Mouse (Mus musculus): Measurements from ENCODE around the gene Hspb8. TPM values are rescaled to one million over a fixed set of nuclear protein-coding genes. Genes with fewer than 3 reads are reported as not detected.
A peak's percentile ranks its signal among the peaks of the same experiment; 100 is the strongest.

The Hspb8 gene
- polyA plus RNA-seq, 1 experiment from 2014 or later = 6.1 TPM

DNA sequence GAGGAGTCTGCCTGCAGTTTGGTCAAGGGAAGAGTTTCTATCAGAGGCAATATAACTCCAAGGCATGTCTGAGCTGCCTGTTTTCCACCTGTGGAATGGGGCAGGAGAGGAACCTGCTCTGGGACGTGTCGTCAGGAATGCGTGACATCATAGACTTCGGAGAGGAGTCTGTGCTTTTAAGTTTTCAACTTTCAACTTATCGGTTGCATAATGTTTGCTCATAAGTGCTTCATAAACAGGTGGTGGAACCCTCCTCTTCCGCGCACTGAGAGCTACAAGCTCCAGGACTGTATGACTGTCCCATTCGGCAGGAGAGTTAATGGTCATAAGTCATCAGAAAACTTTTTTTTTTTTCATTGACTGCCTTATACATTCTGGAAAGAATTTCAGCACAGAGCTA is 1.1 kb upstream of the Hspb8 start:
- no peak overlapping the region for H3K4me2 ChIP-seq
- no peak overlapping the region for H3K27ac ChIP-seq
- no peak overlapping the region for H3K4me3 ChIP-seq
- ATAC-seq (ENCODE audit: low FRiP score) = no peak
- no peak overlapping the region for H3K9ac ChIP-seq
- peaks cover 23% of the 10 kb centered on the region for H3K4me1 ChIP-seq (replicated peaks)
- 89% methylated on average over 8 of the region's 8 CpGs for WGBS
- no peaks in the 10 kb centered on the region for H3K36me3 ChIP-seq
- H3K9me3 ChIP-seq = no peaks in the 10 kb centered on the region
- H3K27me3 ChIP-seq = peaks cover 15% of the 10 kb centered on the region

DNA sequence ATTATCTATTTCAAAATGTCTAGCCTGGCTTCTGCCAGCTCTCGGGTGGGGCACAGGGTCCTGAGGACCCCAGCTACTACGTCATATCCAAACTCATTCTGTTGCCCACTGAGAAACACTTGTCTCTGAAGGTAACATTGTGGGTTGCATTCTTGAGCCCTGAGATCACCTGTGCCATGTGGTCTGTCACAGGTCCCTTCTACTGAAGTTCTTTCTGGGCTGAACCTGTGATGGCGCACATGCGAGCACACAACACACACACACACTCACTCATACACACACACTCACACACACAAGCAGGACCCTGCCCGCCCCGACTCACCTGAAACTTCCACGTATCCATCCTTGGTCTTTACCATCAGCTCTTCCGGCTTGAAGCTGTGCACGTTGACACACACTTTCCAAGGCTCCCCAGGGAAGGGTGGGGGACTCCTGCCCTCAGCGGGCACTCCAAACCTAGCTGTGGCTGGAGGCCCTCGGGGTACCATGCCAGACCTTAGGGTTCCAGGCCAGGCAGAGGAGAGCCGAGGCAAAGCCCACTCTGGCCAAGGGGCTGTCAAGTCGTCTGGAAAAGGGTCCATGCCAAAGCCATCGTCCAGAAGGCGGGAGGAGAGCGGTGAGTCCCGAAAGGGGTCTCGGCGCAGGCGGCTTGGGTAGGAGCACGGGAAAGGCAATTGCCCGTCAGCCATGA is 728 bp downstream of the Hspb8 start:
- H3K27me3 ChIP-seq = peaks cover 15% of the 10 kb centered on the region
- H3K27ac ChIP-seq = peak overlapping the region; percentile 14; the same call in 1 of the 2 replicates
- H3K9me3 ChIP-seq = no peaks in the 10 kb centered on the region
- no peak overlapping the region for H3K4me3 ChIP-seq
- ATAC-seq (ENCODE audit: low FRiP score) = no peak
- 53% methylated on average over 22 of the region's 22 CpGs for WGBS
- H3K4me2 ChIP-seq = peak overlapping the region; percentile 50
- H3K4me1 ChIP-seq (replicated peaks) = peaks cover 28% of the 10 kb centered on the region
- no peaks in the 10 kb centered on the region for H3K36me3 ChIP-seq
- peak overlapping the region; percentile 60; the same call in 1 of the 2 replicates for H3K9ac ChIP-seq

DNA sequence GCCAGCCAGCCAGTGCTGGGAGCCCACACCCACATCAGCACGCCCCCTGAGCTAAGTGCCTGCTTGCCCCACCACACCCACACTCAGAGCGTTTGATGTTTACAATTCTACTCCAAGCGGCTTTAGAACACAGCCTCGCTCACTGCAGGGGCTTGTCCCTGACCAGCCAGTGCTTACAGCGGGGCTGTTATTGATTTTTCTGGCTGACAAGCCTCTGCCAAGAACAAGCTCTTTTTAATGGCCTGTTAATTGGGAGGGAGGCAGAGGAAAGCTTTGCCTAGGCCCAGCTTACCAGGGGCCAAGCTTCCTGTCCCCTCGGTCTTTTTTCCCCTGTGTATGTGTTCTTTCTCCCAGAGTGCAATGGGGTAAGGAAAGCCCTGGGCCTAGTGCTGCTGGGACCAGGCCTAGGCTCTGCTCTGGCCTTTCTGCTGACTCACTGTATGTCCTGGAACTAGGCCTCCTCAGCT is 1.9 kb downstream of the Hspb8 start:
- H3K9me3 ChIP-seq = no peaks in the 10 kb centered on the region
- no peaks in the 10 kb centered on the region for H3K36me3 ChIP-seq
- no peak overlapping the region; the same call in 1 of the 2 replicates for H3K4me3 ChIP-seq
- ATAC-seq (ENCODE audit: low FRiP score) = peak; percentile 33; the same call in 1 of the 2 replicates
- peaks cover 15% of the 10 kb centered on the region for H3K27me3 ChIP-seq
- peak overlapping the region; percentile 26 for H3K4me2 ChIP-seq
- no peak overlapping the region for H3K9ac ChIP-seq
- WGBS = 6% methylated on average over 6 of the region's 6 CpGs
- peaks cover 35% of the 10 kb centered on the region for H3K4me1 ChIP-seq (replicated peaks)
- peak overlapping the region; percentile 74 for H3K27ac ChIP-seq

DNA sequence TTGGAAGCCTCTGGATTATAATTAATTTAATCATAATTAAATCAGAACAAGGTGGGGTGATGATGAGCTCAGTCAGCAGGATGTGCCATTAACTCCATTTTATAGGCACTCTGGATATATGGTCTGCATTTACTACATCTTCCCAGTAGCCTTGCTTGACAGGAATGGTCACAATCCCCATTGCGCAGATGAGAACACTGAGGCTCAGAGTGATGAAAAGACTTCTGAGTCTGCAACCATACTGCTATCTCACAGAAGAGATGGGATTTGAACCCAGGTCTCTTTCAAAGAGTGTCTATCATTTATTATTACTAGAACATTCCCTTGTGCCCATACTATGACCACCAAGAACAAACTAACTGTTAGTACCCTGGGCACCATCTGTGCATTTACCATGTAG is 2.5 kb downstream of the Hspb8 start:
- Histone ChIP-seq H3K9me3 (no peaks in the 10 kb centered on the region), H3K27ac (peak overlapping the region; percentile 74; the same call in 1 of the 2 replicates), H3K4me3 (no peak overlapping the region), H3K36me3 (no peaks in the 10 kb centered on the region), H3K4me2 (no peak overlapping the region; the same call in 1 of the 2 replicates), H3K27me3 (peaks cover 13% of the 10 kb centered on the region), H3K4me1 (replicated peaks) (peaks cover 37% of the 10 kb centered on the region), H3K9ac (no peak overlapping the region)
- WGBS = 100% methylated on average over 1 of the region's 1 CpGs
- ATAC-seq (ENCODE audit: low FRiP score) = no peak

DNA sequence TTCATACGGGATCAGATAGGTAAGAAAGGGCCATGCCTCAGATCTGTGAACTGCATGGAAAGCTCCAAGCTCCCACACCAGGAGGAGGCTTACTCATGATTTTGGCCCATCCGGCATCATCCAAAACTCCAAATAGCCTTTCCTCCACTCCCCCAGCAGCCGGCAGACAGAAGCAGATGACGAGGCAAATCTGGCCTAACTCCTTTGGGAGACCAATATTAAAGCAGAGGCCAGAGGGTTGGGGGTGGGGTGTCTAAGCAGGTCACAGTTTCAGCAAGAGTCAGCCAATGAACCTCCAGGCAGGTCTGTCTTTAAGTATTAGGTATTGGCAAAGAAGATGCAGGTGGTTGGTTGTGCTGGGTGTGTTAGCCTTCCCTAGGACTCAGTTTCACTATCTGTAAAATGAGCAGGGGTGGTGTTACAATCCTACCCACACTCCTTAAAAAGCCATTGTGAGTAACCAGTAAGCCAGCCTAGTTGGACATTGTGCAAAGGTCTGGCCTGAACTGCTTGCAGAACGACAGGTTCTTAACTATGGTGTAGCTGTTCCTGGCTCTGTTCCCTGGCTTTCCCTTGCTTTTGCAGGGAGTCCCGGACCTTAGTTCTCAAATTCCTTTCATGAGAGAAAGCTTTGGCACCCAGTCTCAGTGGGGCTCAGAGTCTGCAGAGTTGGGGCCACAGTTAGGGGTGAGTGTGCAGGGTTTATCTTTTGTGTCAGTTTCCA is 3.2 kb downstream of the Hspb8 start:
- H3K27me3 ChIP-seq = peaks cover 12% of the 10 kb centered on the region
- H3K4me3 ChIP-seq = no peak overlapping the region
- H3K9me3 ChIP-seq = no peaks in the 10 kb centered on the region
- H3K9ac ChIP-seq = no peak overlapping the region
- WGBS = 68% methylated on average over 6 of the region's 6 CpGs
- no peak for ATAC-seq (ENCODE audit: low FRiP score)
- peaks cover 37% of the 10 kb centered on the region for H3K4me1 ChIP-seq (replicated peaks)
- no peak overlapping the region for H3K4me2 ChIP-seq
- no peak overlapping the region for H3K27ac ChIP-seq
- no peaks in the 10 kb centered on the region for H3K36me3 ChIP-seq

DNA sequence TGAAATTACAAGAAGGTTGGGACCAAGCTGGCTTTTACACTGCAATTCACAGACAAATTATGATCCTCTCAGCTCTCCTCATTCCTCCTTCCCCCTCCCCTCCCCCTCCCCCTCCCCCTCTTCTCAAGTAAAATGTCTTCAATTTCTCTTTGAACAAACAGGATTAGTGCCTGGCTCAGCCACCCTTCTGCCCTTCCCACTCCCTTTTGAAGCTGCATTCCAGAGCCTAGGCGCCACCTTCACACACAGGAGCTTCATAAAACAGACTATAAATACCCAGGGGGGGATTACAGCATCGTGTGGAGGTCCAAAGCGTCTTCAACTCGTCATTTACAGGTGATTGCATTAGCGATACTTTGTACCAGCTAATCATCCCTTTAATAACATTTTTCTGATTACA is 6.5 kb downstream of the Hspb8 start:
- Histone ChIP-seq H3K4me2 (no peak overlapping the region), H3K9ac (no peak overlapping the region), H3K27ac (no peak overlapping the region), H3K36me3 (no peaks in the 10 kb centered on the region), H3K27me3 (no peaks in the 10 kb centered on the region), H3K4me3 (no peak overlapping the region), H3K9me3 (no peaks in the 10 kb centered on the region), H3K4me1 (replicated peaks) (peaks cover 24% of the 10 kb centered on the region)
- WGBS = 45% methylated on average over 5 of the region's 5 CpGs
- no peak for ATAC-seq (ENCODE audit: low FRiP score)

DNA sequence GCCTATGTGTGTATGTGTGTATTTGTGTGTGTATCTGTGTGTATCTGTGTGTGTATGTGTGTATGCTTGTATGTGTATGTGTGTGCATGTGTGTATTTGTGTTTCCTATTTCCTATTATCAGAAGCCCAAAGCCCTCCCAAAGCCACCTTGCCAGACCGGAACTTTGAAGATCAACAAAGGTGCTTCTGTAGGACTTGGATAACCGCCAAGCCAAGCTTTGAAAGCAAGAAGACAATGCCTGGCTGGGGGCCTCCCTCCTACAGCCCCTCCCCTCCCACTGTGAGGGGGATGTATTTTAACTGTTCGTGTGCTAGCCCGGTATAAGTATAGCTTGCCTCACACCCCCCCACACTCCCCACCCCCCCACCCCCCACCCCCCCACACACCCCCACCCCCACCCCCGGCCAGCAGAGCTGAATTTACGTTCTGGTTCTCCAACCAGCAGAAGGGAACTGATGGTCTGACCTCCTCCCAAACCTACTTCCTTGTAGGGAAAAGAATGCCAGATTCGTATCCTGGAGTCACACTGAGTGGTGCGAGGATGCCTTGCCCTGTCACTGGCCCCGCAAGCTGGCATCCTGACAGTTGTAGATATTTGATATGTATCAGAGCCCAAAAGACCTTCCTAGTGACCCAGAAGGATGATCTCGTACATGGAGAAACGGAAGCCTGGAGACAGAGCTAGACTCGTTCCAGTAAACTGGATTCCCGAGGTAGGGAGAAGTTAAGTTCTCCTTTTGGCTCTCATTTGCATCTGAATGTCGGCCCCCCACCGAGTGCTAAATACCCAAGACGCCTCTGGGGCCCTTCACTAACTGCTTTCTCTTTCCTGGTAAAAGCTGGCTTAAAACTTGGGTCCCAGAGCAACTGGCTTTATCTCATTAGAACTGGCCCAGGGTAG is 12.7 kb downstream of the Hspb8 start:
- Histone ChIP-seq H3K36me3 (no peaks in the 10 kb centered on the region), H3K27ac (peak overlapping the region; percentile 35; the same call in 1 of the 2 replicates), H3K9me3 (no peaks in the 10 kb centered on the region), H3K27me3 (no peaks in the 10 kb centered on the region), H3K4me3 (no peak overlapping the region), H3K9ac (no peak overlapping the region; the same call in 1 of the 2 replicates), H3K4me2 (peak overlapping the region; percentile 19; the same call in 1 of the 2 replicates), H3K4me1 (replicated peaks) (peaks cover 24% of the 10 kb centered on the region)
- no peak for ATAC-seq (ENCODE audit: low FRiP score)
- WGBS = 1% methylated on average over 16 of the region's 16 CpGs

DNA sequence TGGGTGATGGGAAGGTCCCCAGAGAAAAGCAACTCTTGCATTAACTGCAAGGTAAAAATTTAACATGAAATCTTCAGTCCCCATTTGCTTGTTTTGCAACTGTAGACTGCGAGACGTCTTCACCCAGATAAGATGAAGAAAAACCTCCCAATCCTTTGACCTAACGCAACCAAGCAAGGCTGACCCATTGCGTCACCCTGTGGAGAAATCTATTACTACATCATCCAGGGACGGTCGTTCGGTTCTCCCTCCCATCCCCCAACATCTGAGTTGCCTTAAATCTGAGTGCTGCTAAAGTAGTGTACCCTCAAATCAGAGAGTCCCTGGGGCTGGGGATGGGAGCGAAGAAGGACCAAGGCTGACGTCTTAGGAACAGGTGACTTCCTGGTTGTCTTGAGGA is 13.7 kb downstream of the Hspb8 start:
- H3K4me3 ChIP-seq = no peak overlapping the region
- peaks cover 24% of the 10 kb centered on the region for H3K4me1 ChIP-seq (replicated peaks)
- no peaks in the 10 kb centered on the region for H3K9me3 ChIP-seq
- no peaks in the 10 kb centered on the region for H3K36me3 ChIP-seq
- H3K9ac ChIP-seq = no peak overlapping the region
- H3K27me3 ChIP-seq = no peaks in the 10 kb centered on the region
- 66% methylated on average over 9 of the region's 9 CpGs for WGBS
- H3K27ac ChIP-seq = no peak overlapping the region
- ATAC-seq (ENCODE audit: low FRiP score) = no peak
- H3K4me2 ChIP-seq = no peak overlapping the region

DNA sequence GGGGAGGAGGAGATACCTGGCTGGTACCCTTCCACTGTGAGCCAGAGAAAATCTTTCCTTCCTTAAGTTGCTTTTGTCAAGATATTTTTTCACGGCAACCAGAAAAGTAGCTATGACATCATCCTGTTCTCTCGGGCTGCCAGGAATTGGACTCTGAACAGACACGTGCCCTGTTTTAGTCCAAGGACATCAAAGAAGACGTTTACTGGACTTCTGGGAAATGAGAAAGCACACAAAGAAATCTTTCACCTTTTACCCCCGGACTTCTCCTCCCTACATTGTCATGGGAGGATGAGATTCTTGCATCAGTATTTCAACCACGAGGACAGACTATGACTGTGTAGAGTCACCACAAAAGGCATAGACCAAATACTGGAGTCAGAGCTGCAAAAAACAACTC is 14.7 kb downstream of the Hspb8 start:
- no peak for ATAC-seq (ENCODE audit: low FRiP score)
- WGBS = 39% methylated on average over 6 of the region's 6 CpGs
- Histone ChIP-seq H3K36me3 (no peaks in the 10 kb centered on the region), H3K4me3 (no peak overlapping the region), H3K27me3 (no peaks in the 10 kb centered on the region), H3K9me3 (no peaks in the 10 kb centered on the region), H3K27ac (no peak overlapping the region), H3K9ac (no peak overlapping the region), H3K4me1 (replicated peaks) (peaks cover 24% of the 10 kb centered on the region), H3K4me2 (no peak overlapping the region)

DNA sequence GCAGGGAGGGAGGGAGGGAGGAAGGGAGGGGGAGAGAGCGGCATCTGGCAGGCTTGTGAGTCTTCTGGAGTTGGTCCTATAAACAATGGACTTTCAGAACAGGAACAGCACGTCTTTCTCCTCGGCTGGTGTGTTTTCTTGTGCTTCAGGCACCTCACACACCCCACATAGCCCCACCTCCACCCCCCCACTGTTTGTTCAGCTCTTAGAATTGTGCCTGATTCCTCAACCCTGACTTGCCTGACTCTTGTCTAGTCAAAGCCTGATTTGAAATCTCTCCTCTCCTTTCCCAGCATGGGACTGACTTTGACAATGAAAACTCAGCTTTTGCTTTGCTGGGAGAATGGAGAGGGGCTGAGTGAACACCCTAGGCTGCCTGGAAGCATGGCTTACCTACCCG is 15.3 kb downstream of the Hspb8 start:
- Histone ChIP-seq H3K27me3 (no peaks in the 10 kb centered on the region), H3K27ac (no peak overlapping the region)
- WGBS = 14% methylated on average over 4 of the region's 4 CpGs

DNA sequence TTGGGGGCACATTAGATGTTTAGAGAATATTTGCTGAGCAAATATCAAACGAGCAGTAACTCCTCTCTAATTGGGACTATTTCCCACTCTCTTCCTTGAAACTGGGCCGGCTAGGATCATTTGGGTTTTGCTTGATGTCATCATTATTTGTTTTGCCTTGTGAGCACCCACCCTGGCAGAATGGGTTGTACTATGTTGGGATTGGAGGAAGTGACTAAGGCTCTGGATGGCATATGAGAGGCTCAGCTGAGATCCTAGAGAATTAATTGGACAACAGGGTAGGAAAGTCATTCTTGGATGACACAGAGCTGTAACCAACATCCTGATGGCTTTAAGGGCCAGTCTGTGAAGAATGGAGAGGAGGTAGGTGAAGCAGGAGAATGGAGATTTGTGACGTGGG is 16.2 kb downstream of the Hspb8 start:
- peaks cover 24% of the 10 kb centered on the region for H3K4me1 ChIP-seq (replicated peaks)
- no peak overlapping the region for H3K27ac ChIP-seq
- H3K4me3 ChIP-seq = no peak overlapping the region
- H3K9ac ChIP-seq = no peak overlapping the region
- no peak overlapping the region for H3K4me2 ChIP-seq
- no peaks in the 10 kb centered on the region for H3K27me3 ChIP-seq
- no peaks in the 10 kb centered on the region for H3K9me3 ChIP-seq
- 84% methylated on average over 3 of the region's 3 CpGs for WGBS
- ATAC-seq (ENCODE audit: low FRiP score) = no peak
- no peaks in the 10 kb centered on the region for H3K36me3 ChIP-seq

More for the DNA sequence above, 15.3 kb downstream of the Hspb8 start:
- Histone ChIP-seq H3K36me3 (no peaks in the 10 kb centered on the region), H3K9ac (no peak overlapping the region), H3K4me1 (replicated peaks) (peaks cover 24% of the 10 kb centered on the region), H3K4me3 (no peak overlapping the region), H3K9me3 (no peaks in the 10 kb centered on the region), H3K4me2 (no peak overlapping the region)
- ATAC-seq (ENCODE audit: low FRiP score) = no peak

DNA sequence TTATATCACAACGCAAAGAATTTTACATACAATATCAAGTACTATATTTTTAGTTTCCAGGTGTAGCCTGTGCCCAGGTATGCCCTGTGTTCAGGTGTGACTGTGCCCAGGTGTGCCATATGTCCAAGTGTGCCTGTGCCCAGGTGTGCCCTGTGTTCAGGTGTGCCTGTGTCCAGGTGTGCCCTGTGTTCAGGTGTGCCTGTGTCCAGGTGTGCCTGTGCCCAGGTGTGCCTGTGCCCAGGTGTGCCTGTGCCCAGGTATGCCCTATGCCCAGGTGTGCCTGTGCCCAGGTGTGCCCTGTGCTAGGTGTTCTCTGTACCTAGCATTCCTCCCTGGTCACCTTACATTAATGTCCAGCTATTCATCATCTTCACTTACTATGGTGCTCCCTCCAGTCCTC is 16.7 kb downstream of the Hspb8 start:
- Histone ChIP-seq H3K9ac (no peak overlapping the region), H3K4me3 (no peak overlapping the region), H3K27me3 (no peaks in the 10 kb centered on the region), H3K4me2 (no peak overlapping the region), H3K9me3 (no peaks in the 10 kb centered on the region), H3K4me1 (replicated peaks) (peaks cover 24% of the 10 kb centered on the region), H3K27ac (no peak overlapping the region), H3K36me3 (no peaks in the 10 kb centered on the region)
- 91% methylated on average over 1 of the region's 1 CpGs for WGBS
- no peak for ATAC-seq (ENCODE audit: low FRiP score)
